Mouse (Mus musculus): ENCODE data around the gene Tmem141.

The Tmem141 gene

GRCm38 (mm10) chr2:25607761-25608622, 13.8 kb downstream of the Tmem141 start, which contains the start of gene Rabl6:
Gene Rabl6 (minus strand): TSS chr2:25608521.
- DNase-seq (ENCODE audit: low spot score): peak; percentile 87

GRCm38 (mm10) chr2:25602526-25602925, 19.3 kb downstream of the Tmem141 start:
- DNase-seq (ENCODE audit: low spot score): no peak

- DNase-seq (ENCODE audit: low spot score): no peak
These were observed 21.8 kb downstream of the Tmem141 start for GRCm38 (mm10) chr2:25600037-25600436.

- DNase-seq (ENCODE audit: low spot score): no peak
These were observed 23.1 kb downstream of the Tmem141 start for GRCm38 (mm10) chr2:25598749-25599148.

- no peak for DNase-seq (ENCODE audit: low spot score)
These were observed 24.9 kb downstream of the Tmem141 start for GRCm38 (mm10) chr2:25596765-25597510.

GRCm38 (mm10) chr2:25591863-25592262, 29.9 kb downstream of the Tmem141 start:
- peak; percentile 48 for DNase-seq (ENCODE audit: low spot score)

- no peak for DNase-seq (ENCODE audit: low spot score)
These were observed 33.4 kb downstream of the Tmem141 start for GRCm38 (mm10) chr2:25588227-25588907.

GRCm38 (mm10) chr2:25587290-25587689, 34.5 kb downstream of the Tmem141 start:
- no peak for DNase-seq (ENCODE audit: low spot score)

- no peak for DNase-seq (ENCODE audit: low spot score)
These were observed 36.2 kb downstream of the Tmem141 start for GRCm38 (mm10) chr2:25585601-25586000.

- DNase-seq (ENCODE audit: low spot score): no peak
These were observed 36.9 kb downstream of the Tmem141 start for GRCm38 (mm10) chr2:25584856-25585255.

- no peak for DNase-seq (ENCODE audit: low spot score)
These were observed 37.7 kb downstream of the Tmem141 start for GRCm38 (mm10) chr2:25584152-25584551.

GRCm38 (mm10) chr2:25583571-25583970, 38.2 kb downstream of the Tmem141 start:
- no peak for DNase-seq (ENCODE audit: low spot score)

GRCm38 (mm10) chr2:25583120-25583481, 38.7 kb downstream of the Tmem141 start:
- no peak for DNase-seq (ENCODE audit: low spot score)

- DNase-seq (ENCODE audit: low spot score): no peak
These were observed 39.2 kb downstream of the Tmem141 start for GRCm38 (mm10) chr2:25582466-25583119.

GRCm38 (mm10) chr2:25581901-25582301, 39.9 kb downstream of the Tmem141 start:
- no peak for DNase-seq (ENCODE audit: low spot score)

GRCm38 (mm10) chr2:25581294-25581864, 40.4 kb downstream of the Tmem141 start, which contains the start of gene Ajm1:
Gene Ajm1 (minus strand): TSS chr2:25581757.
- DNase-seq (ENCODE audit: low spot score): peak; percentile 67

- no peak for DNase-seq (ENCODE audit: low spot score)
These were observed 41.1 kb downstream of the Tmem141 start for GRCm38 (mm10) chr2:25580621-25581101.

- DNase-seq (ENCODE audit: low spot score): peak; percentile 57
These were observed 41.9 kb downstream of the Tmem141 start for GRCm38 (mm10) chr2:25579737-25580460.

- no peak for DNase-seq (ENCODE audit: low spot score)
These were observed 42.7 kb downstream of the Tmem141 start for GRCm38 (mm10) chr2:25578796-25579736.
